Mouse (Mus musculus): ENCODE results near the gene Prkar2b. TPM values are rescaled to one million over a fixed set of nuclear protein-coding genes. Genes with fewer than 3 reads are reported as not detected.

Prkar2b gene
- total and polyA plus RNA-seq, 3 experiments = 15.7 to 154 (median 34.1) TPM

DNA sequence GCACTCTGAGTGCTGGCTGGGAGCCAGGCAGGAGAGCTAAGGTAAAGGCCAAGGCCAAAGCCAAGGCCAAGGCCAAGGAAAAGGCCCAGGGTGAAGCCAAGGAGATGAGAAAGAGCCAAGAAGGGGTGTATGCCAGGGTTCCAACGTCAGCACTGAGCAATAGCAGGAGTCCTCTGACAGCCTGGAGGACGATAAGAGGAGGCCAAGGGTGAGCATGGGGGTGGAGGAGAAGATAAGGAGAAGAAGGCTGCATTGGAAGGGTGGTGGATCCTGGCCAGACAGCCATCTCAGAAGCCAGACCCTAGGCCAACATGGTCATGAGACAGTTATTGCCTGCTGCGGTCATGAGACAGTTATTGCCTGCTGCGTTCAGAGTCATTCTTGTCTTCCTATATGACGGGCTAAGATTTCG is 43.4 kb upstream of the Prkar2b start (continued):
- TF ChIP-seq MEF2A (IDR thresholded peaks at IDR 0.05; ENCODE audit: extremely low read depth, insufficient replicate concordance, low read depth, low read length, poor library complexity, severe bottlenecking) (no peak), ZNF384 (IDR thresholded peaks at IDR 0.05; ENCODE audit: low read depth, low read length) (no peak), BHLHE40 (IDR thresholded peaks at IDR 0.05; ENCODE audit: borderline replicate concordance, low read depth, low read length) (peak; percentile 54; the same call in 1 of the 2 replicates), RAD21 (IDR thresholded peaks at IDR 0.05; ENCODE audit: low read depth, low read length) (no peak), KAT2A (conservative IDR thresholded peaks at IDR 0.05; ENCODE audit: low read depth, low read length) (no peak), MAZ (IDR thresholded peaks at IDR 0.05; ENCODE audit: low read depth, low read length) (no peak; the same call in 1 of the 2 replicates), TAL1 (IDR thresholded peaks at IDR 0.05; ENCODE audit: low read length) (peak; percentile 97), POLR2A (IDR thresholded peaks at IDR 0.05; ENCODE audit: control insufficient read depth in 1 of 2, insufficient read depth in 1 of 2, low read depth in 1 of 2, low read length in 2 of 2, poor library complexity in 1 of 2) (peak; percentile 40 to 48; a peak in 1 of 4 replicates), CTCF (IDR thresholded peaks at IDR 0.05 in 2 of 3, conservative IDR thresholded peaks at IDR 0.05 in 1 of 3; ENCODE audit: control insufficient read depth in 1 of 3, insufficient read depth in 1 of 3, low read depth in 2 of 3, low read length in 3 of 3, poor library complexity in 1 of 3, severe bottlenecking in 1 of 3) (no peak), ELF1 (IDR thresholded peaks at IDR 0.05; ENCODE audit: low read depth, low read length) (no peak), USF2 (IDR thresholded peaks at IDR 0.05; ENCODE audit: borderline replicate concordance in 1 of 2, insufficient read depth in 1 of 2, low read depth in 1 of 2, low read length in 2 of 2) (no peak), USF1 (IDR thresholded peaks at IDR 0.05; ENCODE audit: low read depth, low read length) (no peak)

GRCm38 (mm10) chr12:32101306-32101705 is 40.2 kb upstream of the Prkar2b start:
- H3K79me2 ChIP-seq (ENCODE audit: control insufficient read depth, insufficient read depth, low read length, poor library complexity) = no peaks in the 10 kb centered on the region; the same call in 1 of the 2 replicates
- no peak overlapping the region for H3K27ac ChIP-seq (ENCODE audit: control insufficient read depth, low read depth, low read length)
- H3K27me3 ChIP-seq (ENCODE audit: control insufficient read depth in 1 of 2, insufficient read depth in 2 of 2, low read length in 2 of 2) = no peaks in the 10 kb centered on the region
- TF ChIP-seq RAD21 (IDR thresholded peaks at IDR 0.05; ENCODE audit: low read depth, low read length) = no peak
- TF ChIP-seq USF2 (IDR thresholded peaks at IDR 0.05; ENCODE audit: borderline replicate concordance in 1 of 2, insufficient read depth in 1 of 2, low read depth in 1 of 2, low read length in 2 of 2) = no peak
- TF ChIP-seq MAZ (IDR thresholded peaks at IDR 0.05; ENCODE audit: low read depth, low read length) = no peak
- no peak for TF ChIP-seq ZKSCAN1 (IDR thresholded peaks at IDR 0.05; ENCODE audit: low read depth, low read length)
- no peak for TF ChIP-seq E2F4 (IDR thresholded peaks at IDR 0.05; ENCODE audit: borderline replicate concordance, low read depth, low read length)
- TF ChIP-seq GATA1 (IDR thresholded peaks at IDR 0.05; ENCODE audit: low read depth, low read length) = no peak
- TF ChIP-seq ETS1 (IDR thresholded peaks at IDR 0.05; ENCODE audit: low read depth, low read length) = no peak
- no peak for TF ChIP-seq JUND (IDR thresholded peaks at IDR 0.05; ENCODE audit: low read depth, low read length)
- no peak for TF ChIP-seq ZMIZ1 (IDR thresholded peaks at IDR 0.05; ENCODE audit: low read depth, low read length)
- TF ChIP-seq MAX (IDR thresholded peaks at IDR 0.05; ENCODE audit: low read length) = no peak
- no peak for TF ChIP-seq MYC (IDR thresholded peaks at IDR 0.05; ENCODE audit: low read depth, low read length)
- H3K4me3 ChIP-seq (ENCODE audit: control insufficient read depth in 1 of 2, insufficient read depth in 1 of 2, low read depth in 2 of 2, low read length in 2 of 2) = no peak overlapping the region
- DNase-seq (ENCODE audit: low read depth, low spot score) = no peak
- H3K36me3 ChIP-seq (ENCODE audit: control insufficient read depth in 1 of 2, insufficient read depth in 2 of 2, low read length in 2 of 2) = peaks cover 0 to 36% of the 10 kb centered on the region in 2 experiments; a peak in 2 of 4 replicates
- peaks cover 24 to 32% of the 10 kb centered on the region in 2 experiments for H3K4me1 ChIP-seq (ENCODE audit: control insufficient read depth in 1 of 2, insufficient read depth in 2 of 2, low read length in 2 of 2)
- no peak overlapping the region for H3K9ac ChIP-seq (ENCODE audit: control insufficient read depth, low read depth, low read length, poor library complexity, severe bottlenecking)
- no peaks in the 10 kb centered on the region for H3K9me3 ChIP-seq (replicated peaks; ENCODE audit: insufficient read depth, low read length)

Measured in MEL (cell line).